Mouse (Mus musculus): ENCODE measurements around the gene Ncs1. TPM values are rescaled to one million over a fixed set of nuclear protein-coding genes. Genes with fewer than 3 reads are reported as not detected.

The Ncs1 gene
- polyA plus RNA-seq, 1 experiment from 2014 or later = 59.5 TPM

- Histone ChIP-seq H3K4me2 (ENCODE audit: low read depth, low read length) (peak overlapping the region; percentile 64), H3K4me3 (ENCODE audit: low read depth, low read length) (peak overlapping the region; percentile 31), H3K36me3 (replicated peaks; ENCODE audit: control insufficient read depth, insufficient read depth, low read depth, low read length) (no peaks in the 10 kb centered on the region), H3K27me3 (ENCODE audit: control insufficient read depth, insufficient read depth, low read length) (no peaks in the 10 kb centered on the region), H3K4me1 (ENCODE audit: control insufficient read depth, insufficient read depth, low read length) (peaks cover 17% of the 10 kb centered on the region), H3K9me3 (replicated peaks; ENCODE audit: control insufficient read depth, low read length) (no peaks in the 10 kb centered on the region), H3K27ac (replicated peaks; ENCODE audit: low read depth, low read length) (0 out of 2 replicates have a peak overlapping the region, but pooled peaks have one; percentile 20), H3K9ac (replicated peaks; ENCODE audit: low read length) (peak overlapping the region; percentile 45)
- WGBS = 11% methylated on average over 22 of the region's 22 CpGs
- ATAC-seq (replicated peaks; ENCODE audit: insufficient number of reproducible peaks, low FRiP score, low TSS enrichment, low read depth) (peak; percentile 29), DNase-seq (ENCODE audit: low spot score) (peak; percentile 74)
Measured at GRCm38 (mm10) chr2:31258609-31259366, 13.2 kb downstream of the Ncs1 start.

GRCm38 (mm10) chr2:31259367-31259920 is 13.8 kb downstream of the Ncs1 start:
- DNase-seq (ENCODE audit: low spot score) = no peak
- peaks cover 19% of the 10 kb centered on the region for H3K4me1 ChIP-seq (ENCODE audit: control insufficient read depth, insufficient read depth, low read length)
- no peaks in the 10 kb centered on the region for H3K9me3 ChIP-seq (replicated peaks; ENCODE audit: control insufficient read depth, low read length)
- 23% methylated on average over 9 of the region's 9 CpGs for WGBS
- H3K27ac ChIP-seq (replicated peaks; ENCODE audit: low read depth, low read length) = no peak overlapping the region
- no peaks in the 10 kb centered on the region for H3K36me3 ChIP-seq (replicated peaks; ENCODE audit: control insufficient read depth, insufficient read depth, low read depth, low read length)
- H3K9ac ChIP-seq (replicated peaks; ENCODE audit: low read length) = peak overlapping the region; percentile 45; the same call in 1 of the 2 replicates
- no peaks in the 10 kb centered on the region for H3K27me3 ChIP-seq (ENCODE audit: control insufficient read depth, insufficient read depth, low read length)
- ATAC-seq (replicated peaks; ENCODE audit: insufficient number of reproducible peaks, low FRiP score, low TSS enrichment, low read depth) = no peak
- peak overlapping the region; percentile 64 for H3K4me2 ChIP-seq (ENCODE audit: low read depth, low read length)
- H3K4me3 ChIP-seq (ENCODE audit: low read depth, low read length) = peak overlapping the region; percentile 31

DNA sequence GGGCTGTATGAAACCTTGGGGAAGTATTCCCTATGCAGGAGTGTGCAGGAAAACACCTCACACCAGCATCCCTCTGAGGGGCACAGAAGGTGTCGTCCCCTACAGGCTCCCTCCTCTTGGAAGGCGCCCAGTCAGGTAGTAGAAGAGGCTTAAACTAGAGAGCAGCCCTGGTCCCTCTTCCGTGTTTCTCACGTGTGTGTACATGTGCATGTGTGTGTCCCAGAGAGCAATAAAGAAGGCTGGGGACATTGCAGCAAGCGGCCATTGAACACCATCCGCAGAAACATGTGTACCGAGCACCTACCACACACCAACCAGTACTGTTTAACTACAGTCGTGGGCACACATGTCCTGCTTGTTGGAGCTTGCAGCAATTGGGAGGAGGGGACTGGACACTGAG is 14.9 kb downstream of the Ncs1 start:
- WGBS = 86% methylated on average over 8 of the region's 8 CpGs
- Histone ChIP-seq H3K27me3 (ENCODE audit: control insufficient read depth, insufficient read depth, low read length) (no peaks in the 10 kb centered on the region), H3K4me1 (ENCODE audit: control insufficient read depth, insufficient read depth, low read length) (peaks cover 19% of the 10 kb centered on the region), H3K9ac (replicated peaks; ENCODE audit: low read length) (no peak overlapping the region), H3K4me3 (ENCODE audit: low read depth, low read length) (no peak overlapping the region), H3K9me3 (replicated peaks; ENCODE audit: control insufficient read depth, low read length) (no peaks in the 10 kb centered on the region), H3K4me2 (ENCODE audit: low read depth, low read length) (no peak overlapping the region), H3K27ac (replicated peaks; ENCODE audit: low read depth, low read length) (no peak overlapping the region), H3K36me3 (replicated peaks; ENCODE audit: control insufficient read depth, insufficient read depth, low read depth, low read length) (no peaks in the 10 kb centered on the region)
- DNase-seq (ENCODE audit: low spot score) = no peak
- ATAC-seq (replicated peaks; ENCODE audit: insufficient number of reproducible peaks, low FRiP score, low TSS enrichment, low read depth) = no peak

- no peak for ATAC-seq (replicated peaks; ENCODE audit: insufficient number of reproducible peaks, low FRiP score, low TSS enrichment, low read depth)
- 0 out of 2 replicates have a peak overlapping the region, but pooled peaks have one; percentile 9 for H3K9ac ChIP-seq (replicated peaks; ENCODE audit: low read length)
- no peak overlapping the region; the same call in 1 of the 2 replicates for H3K27ac ChIP-seq (replicated peaks; ENCODE audit: low read depth, low read length)
- no peak overlapping the region for H3K4me3 ChIP-seq (ENCODE audit: low read depth, low read length)
- no peaks in the 10 kb centered on the region for H3K27me3 ChIP-seq (ENCODE audit: control insufficient read depth, insufficient read depth, low read length)
- no peak for DNase-seq (ENCODE audit: low spot score)
- H3K9me3 ChIP-seq (replicated peaks; ENCODE audit: control insufficient read depth, low read length) = no peaks in the 10 kb centered on the region
- peaks cover 8% of the 10 kb centered on the region; the same call in 1 of the 2 replicates for H3K4me1 ChIP-seq (ENCODE audit: control insufficient read depth, insufficient read depth, low read length)
- WGBS = 76% methylated on average over 8 of the region's 8 CpGs
- H3K36me3 ChIP-seq (replicated peaks; ENCODE audit: control insufficient read depth, insufficient read depth, low read depth, low read length) = no peaks in the 10 kb centered on the region; the same call in 1 of the 2 replicates
- H3K4me2 ChIP-seq (ENCODE audit: low read depth, low read length) = no peak overlapping the region; the same call in 1 of the 2 replicates
Measured at GRCm38 (mm10) chr2:31263039-31263461, 17.4 kb downstream of the Ncs1 start.

DNA sequence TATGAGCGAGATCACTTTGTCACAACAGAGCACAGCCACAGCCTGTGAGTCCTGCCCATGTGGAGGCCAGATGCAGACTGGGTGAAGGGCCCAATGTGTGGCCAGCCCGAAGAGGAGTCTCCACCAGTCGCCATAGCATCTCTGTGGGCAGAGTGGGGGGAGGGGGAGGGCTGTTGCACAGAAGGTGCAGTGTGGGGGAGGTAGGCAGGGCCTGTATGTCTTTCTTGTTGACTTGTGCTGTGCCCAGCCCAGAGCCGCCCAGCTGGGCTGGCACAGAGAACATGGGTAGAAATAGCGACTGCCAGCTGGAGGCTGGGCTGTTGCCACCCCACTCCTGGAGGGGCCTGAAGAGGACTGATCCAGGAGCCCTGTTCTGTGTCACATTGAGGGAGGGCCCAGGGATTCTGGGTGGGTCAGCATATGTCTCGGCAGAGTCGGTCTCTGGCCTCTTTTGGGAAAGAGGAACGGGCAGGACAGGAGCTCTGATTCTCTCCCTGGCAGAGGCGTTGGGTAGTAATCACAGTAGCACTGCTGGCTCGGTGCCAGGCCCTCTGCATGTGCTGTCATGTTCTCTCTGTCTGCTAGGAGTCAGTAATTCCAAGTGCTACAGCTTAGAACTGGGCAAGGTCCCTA is 18.2 kb downstream of the Ncs1 start:
- Histone ChIP-seq H3K27ac (replicated peaks; ENCODE audit: low read depth, low read length) (no peak overlapping the region; the same call in 1 of the 2 replicates), H3K9me3 (replicated peaks; ENCODE audit: control insufficient read depth, low read length) (no peaks in the 10 kb centered on the region), H3K9ac (replicated peaks; ENCODE audit: low read length) (peak overlapping the region; percentile 18; the same call in 1 of the 2 replicates), H3K27me3 (ENCODE audit: control insufficient read depth, insufficient read depth, low read length) (no peaks in the 10 kb centered on the region), H3K4me2 (ENCODE audit: low read depth, low read length) (no peak overlapping the region), H3K4me3 (ENCODE audit: low read depth, low read length) (no peak overlapping the region), H3K4me1 (ENCODE audit: control insufficient read depth, insufficient read depth, low read length) (peaks cover 3% of the 10 kb centered on the region; the same call in 1 of the 2 replicates), H3K36me3 (replicated peaks; ENCODE audit: control insufficient read depth, insufficient read depth, low read depth, low read length) (no peaks in the 10 kb centered on the region; the same call in 1 of the 2 replicates)
- 52% methylated on average over 10 of the region's 10 CpGs for WGBS
- DNase-seq (ENCODE audit: low spot score) = peak; percentile 40
- ATAC-seq (replicated peaks; ENCODE audit: insufficient number of reproducible peaks, low FRiP score, low TSS enrichment, low read depth) = no peak

GRCm38 (mm10) chr2:31267447-31267846 is 21.8 kb downstream of the Ncs1 start:
- Histone ChIP-seq H3K27ac (replicated peaks; ENCODE audit: low read depth, low read length) (no peak overlapping the region; the same call in 1 of the 2 replicates), H3K9ac (replicated peaks; ENCODE audit: low read length) (no peak overlapping the region), H3K36me3 (replicated peaks; ENCODE audit: control insufficient read depth, insufficient read depth, low read depth, low read length) (no peaks in the 10 kb centered on the region; the same call in 1 of the 2 replicates), H3K4me3 (ENCODE audit: low read depth, low read length) (no peak overlapping the region), H3K4me1 (ENCODE audit: control insufficient read depth, insufficient read depth, low read length) (peaks cover 3% of the 10 kb centered on the region; the same call in 1 of the 2 replicates), H3K4me2 (ENCODE audit: low read depth, low read length) (no peak overlapping the region), H3K9me3 (replicated peaks; ENCODE audit: control insufficient read depth, low read length) (no peaks in the 10 kb centered on the region), H3K27me3 (ENCODE audit: control insufficient read depth, insufficient read depth, low read length) (no peaks in the 10 kb centered on the region)
- ATAC-seq (replicated peaks; ENCODE audit: insufficient number of reproducible peaks, low FRiP score, low TSS enrichment, low read depth) (no peak), DNase-seq (ENCODE audit: low spot score) (no peak)
- 25% methylated on average over 6 of the region's 6 CpGs for WGBS

DNA sequence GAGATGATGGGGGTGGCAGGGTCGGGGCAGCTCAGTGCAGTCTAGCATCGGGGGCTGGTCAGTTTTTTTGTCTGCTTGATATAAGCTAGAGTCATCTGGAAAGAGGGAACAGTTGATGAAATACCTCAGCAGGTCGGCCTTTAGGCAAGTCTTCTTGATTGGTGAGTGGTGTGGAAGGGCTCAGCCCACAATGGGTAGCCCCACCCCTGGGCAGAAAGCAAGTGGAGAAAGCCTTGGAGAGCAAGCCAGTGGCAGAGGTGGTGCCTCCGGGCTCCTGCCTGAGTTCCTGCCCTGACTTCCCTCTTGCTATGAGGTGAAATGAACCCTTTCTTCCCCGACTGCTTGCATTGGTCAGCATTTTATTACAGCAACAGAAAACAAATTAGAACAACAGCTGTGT is 23.0 kb downstream of the Ncs1 start:
- H3K36me3 ChIP-seq (replicated peaks; ENCODE audit: control insufficient read depth, insufficient read depth, low read depth, low read length) = no peaks in the 10 kb centered on the region; the same call in 1 of the 2 replicates
- no peaks in the 10 kb centered on the region for H3K9me3 ChIP-seq (replicated peaks; ENCODE audit: control insufficient read depth, low read length)
- ATAC-seq (replicated peaks; ENCODE audit: insufficient number of reproducible peaks, low FRiP score, low TSS enrichment, low read depth) = no peak
- H3K27ac ChIP-seq (replicated peaks; ENCODE audit: low read depth, low read length) = no peak overlapping the region
- 40% methylated on average over 5 of the region's 5 CpGs for WGBS
- no peak overlapping the region for H3K4me2 ChIP-seq (ENCODE audit: low read depth, low read length)
- H3K27me3 ChIP-seq (ENCODE audit: control insufficient read depth, insufficient read depth, low read length) = no peaks in the 10 kb centered on the region
- H3K9ac ChIP-seq (replicated peaks; ENCODE audit: low read length) = no peak overlapping the region
- H3K4me1 ChIP-seq (ENCODE audit: control insufficient read depth, insufficient read depth, low read length) = peaks cover 3% of the 10 kb centered on the region; the same call in 1 of the 2 replicates
- no peak for DNase-seq (ENCODE audit: low spot score)
- H3K4me3 ChIP-seq (ENCODE audit: low read depth, low read length) = no peak overlapping the region
